Comparison of ENCODE assay signal across 8 mouse cellular contexts in genomic region chr11:86653446-86653845, GRCm38 (mm10). TPM values are rescaled to one million over a fixed set of nuclear protein-coding genes. Genes with fewer than 3 reads are reported as not detected.
A peak's percentile ranks its signal among the peaks of the same experiment; 100 is the strongest.
DNase-seq lines count a peak whose midpoint lies in the region; ATAC-seq lines count a peak whose summit lies in the region.

No protein-coding gene starts in this region.

- DNase-seq in forebrain, embryonic 14.5 days (ENCODE audit: low spot score): peak; percentile 84
- peak; percentile 53 for DNase-seq in testis, postnatal 10 days (ENCODE audit: low spot score)
- no peak for DNase-seq in testis, postnatal 14 days (ENCODE audit: low spot score)
- peak; percentile 18 to 43 for DNase-seq in cerebellum, postnatal 36 days
- DNase-seq in heart, postnatal 36 days: peak; percentile 58 to 64
- peak; percentile 55 for DNase-seq in skeletal muscle tissue, adult 2 months (ENCODE audit: low read depth, low spot score)

- intact Hi-C loops in heart, postnatal 36 days (cut with DNase I): loop anchor here (1.0 to 10.0 kb wide), 2 partner anchors 85 to 361 kb away; no protein-coding TSS in a partner anchor

- no peaks in the 10 kb centered on the region for H3K36me3 ChIP-seq in forebrain, embryonic 14.5 days (ENCODE audit: control insufficient read depth, insufficient read depth, low read length)
- H3K36me3 ChIP-seq in forebrain, embryonic 12.5 days (replicated peaks): no peaks in the 10 kb centered on the region
- no peaks in the 10 kb centered on the region; the same call in 1 of the 2 replicates for H3K36me3 ChIP-seq in limb, embryonic 15.5 days

- no peaks in the 10 kb centered on the region for H3K4me1 ChIP-seq in forebrain, embryonic 14.5 days (ENCODE audit: control insufficient read depth, insufficient read depth, low read length)
- no peaks in the 10 kb centered on the region for H3K4me1 ChIP-seq in forebrain, embryonic 12.5 days
- H3K4me1 ChIP-seq in limb, embryonic 15.5 days: no peaks in the 10 kb centered on the region

- no peak for ATAC-seq in forebrain, embryonic 14.5 days
- ATAC-seq in forebrain, embryonic 12.5 days (ENCODE audit: low FRiP score): no peak
- no peak for ATAC-seq in limb, embryonic 15.5 days (ENCODE audit: insufficient number of reproducible peaks, low FRiP score, low TSS enrichment, low read depth)

- 44% methylated on average over 3 of the region's 3 CpGs for WGBS in forebrain, embryonic 14.5 days
- 46% methylated on average over 3 of the region's 3 CpGs for WGBS in forebrain, embryonic 12.5 days
- 23% methylated on average over 3 of the region's 3 CpGs for WGBS in limb, embryonic 15.5 days

- no peaks in the 10 kb centered on the region for H3K27me3 ChIP-seq in forebrain, embryonic 14.5 days (replicated peaks; ENCODE audit: control insufficient read depth, insufficient read depth, low read length)
- no peaks in the 10 kb centered on the region for H3K27me3 ChIP-seq in forebrain, embryonic 12.5 days
- H3K27me3 ChIP-seq in limb, embryonic 15.5 days: no peaks in the 10 kb centered on the region

- H3K4me3 ChIP-seq in forebrain, embryonic 14.5 days (ENCODE audit: low read depth, low read length): no peak overlapping the region
- H3K4me3 ChIP-seq in forebrain, embryonic 12.5 days (replicated peaks): no peak overlapping the region
- H3K4me3 ChIP-seq in limb, embryonic 15.5 days: no peak overlapping the region

- H3K9ac ChIP-seq in forebrain, embryonic 14.5 days (ENCODE audit: low read length): no peak overlapping the region
- no peak overlapping the region for H3K9ac ChIP-seq in forebrain, embryonic 12.5 days
- no peak overlapping the region for H3K9ac ChIP-seq in limb, embryonic 15.5 days

- no peaks in the 10 kb centered on the region for H3K9me3 ChIP-seq in forebrain, embryonic 14.5 days (replicated peaks; ENCODE audit: control insufficient read depth, low read length)
- H3K9me3 ChIP-seq in forebrain, embryonic 12.5 days: no peaks in the 10 kb centered on the region
- no peaks in the 10 kb centered on the region for H3K9me3 ChIP-seq in limb, embryonic 15.5 days

- H3K4me2 ChIP-seq in forebrain, embryonic 14.5 days (ENCODE audit: low read length): no peak overlapping the region
- H3K4me2 ChIP-seq in forebrain, embryonic 12.5 days: no peak overlapping the region
- no peak overlapping the region for H3K4me2 ChIP-seq in limb, embryonic 15.5 days

- no peak overlapping the region for H3K27ac ChIP-seq in forebrain, embryonic 14.5 days (ENCODE audit: low read depth, low read length)
- no peak overlapping the region for H3K27ac ChIP-seq in forebrain, embryonic 12.5 days
- peak overlapping the region; percentile 51; the same call in 1 of the 2 replicates for H3K27ac ChIP-seq in limb, embryonic 15.5 days

RNA-seq across cellular contexts. Expression of gene Vmp1, which starts 30.2 kb away (rescaled TPM):
- 119 and 131 TPM in 2 replicates for polyA plus RNA-seq in forebrain, embryonic 14.5 days (2014; fragmentation: Nextera tagmentation; extraction: Ambion mirVana)
- polyA plus RNA-seq in forebrain, embryonic 12.5 days (2016; fragmentation: Nextera tagmentation; extraction: Ambion mirVana): 83.1 and 86.8 TPM in 2 replicates
- total RNA-seq in heart, postnatal 36 days (2021): 10 to 100 TPM; 49.4 to 69.0 TPM
- 89.6 and 90.1 TPM in 2 replicates for polyA plus RNA-seq in limb, embryonic 15.5 days (2015; fragmentation: Nextera tagmentation; extraction: Ambion mirVana)

RNA-seq across cellular contexts. Expression of gene Ptrh2, which starts 30.3 kb away (rescaled TPM):
- 33.2 and 38.1 TPM in 2 replicates for polyA plus RNA-seq in forebrain, embryonic 14.5 days (2014; fragmentation: Nextera tagmentation; extraction: Ambion mirVana)
- polyA plus RNA-seq in forebrain, embryonic 12.5 days (2016; fragmentation: Nextera tagmentation; extraction: Ambion mirVana): 40.5 and 40.9 TPM in 2 replicates
- 1 to 10 TPM; 6.2 to 7.3 TPM for total RNA-seq in heart, postnatal 36 days (2021)
- 26.4 and 28.9 TPM in 2 replicates for polyA plus RNA-seq in limb, embryonic 15.5 days (2015; fragmentation: Nextera tagmentation; extraction: Ambion mirVana)
